Mouse (Mus musculus) kidney, adult 2 months (tissue): Measurements from ENCODE around the gene Thumpd3.

Experiments used
- CTCF ChIP-seq: fragments of 200-500 bp; conservative IDR thresholded peaks from 2 replicates; pipeline ENCODE4 v1.5.1; 2011; ENCODE audit warnings: low read depth, mild to moderate bottlenecking, control low read depth, low read length, moderate library complexity, mixed read lengths; ENCODE audit not compliant: insufficient read depth, insufficient read length
- POLR2A ChIP-seq: fragments of 200-500 bp; IDR thresholded peaks from one replicate; pipeline ENCODE4 v1.6.1; 2011; ENCODE audit warnings: low read depth, low read length, control low read depth

DNA sequence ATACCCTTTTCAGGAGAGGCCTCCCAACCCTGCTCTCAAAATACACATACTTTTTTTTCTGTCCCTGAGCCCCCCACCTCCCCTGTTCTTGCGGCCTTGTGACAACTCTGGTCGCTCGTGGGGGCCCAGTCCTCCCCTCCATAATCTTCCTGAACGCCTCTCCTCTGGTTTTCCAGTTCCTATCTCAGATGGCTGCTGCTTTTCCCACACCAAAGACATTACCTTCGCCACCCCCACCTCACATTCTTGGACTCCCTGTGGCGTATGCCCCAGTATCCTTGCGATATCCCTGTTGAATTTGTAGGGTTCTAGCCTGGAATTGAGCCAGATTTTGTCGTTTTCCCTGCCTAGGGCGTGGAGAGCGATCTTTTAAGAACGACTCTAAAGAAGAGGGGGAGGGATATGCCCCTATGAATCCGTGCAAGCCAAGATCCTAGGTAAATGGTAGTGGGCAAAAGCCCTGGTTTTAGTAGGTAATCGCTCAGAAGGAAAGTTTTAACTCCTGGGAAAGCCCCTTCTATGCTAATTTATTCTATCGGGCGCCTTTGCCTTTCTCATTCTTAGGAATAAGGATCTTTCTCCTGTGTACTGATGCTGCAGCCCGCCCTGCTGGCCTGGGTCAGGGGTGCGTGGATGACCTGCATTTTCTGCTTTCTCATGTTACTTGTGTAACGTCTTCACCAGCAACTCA lies 32.2 kb downstream of the Thumpd3 start:
- no peak for TF ChIP-seq POLR2A
- 0 out of 2 replicates have a peak, but pooled peaks have one; percentile 7 for TF ChIP-seq CTCF
